Mouse (Mus musculus) adipose tissue, adult 10 weeks (tissue): Measurements from ENCODE around the gene Kcnip4. TPM values are rescaled to one million over a fixed set of nuclear protein-coding genes. Genes with fewer than 3 reads are reported as not detected.

Experiments
- polyA plus RNA-seq: library from polyadenylated mRNA; stranded (reverse); fragments of 350-450 nt; fragmentation: Illumina TruSeq; extraction: RNeasy Lipid Tissue Mini Kit (QIAGEN cat#74804); gene quantifications from one replicate; pipeline ENCODE4 v1.2.3, GENCODE M21; 2014; ENCODE audit warnings: low read depth, low replicate concordance

Gene Kcnip4
- 0.38 TPM for polyA plus RNA-seq

GRCm38 (mm10) chr5:49524394-49525241, at the start of gene Kcnip4:
Gene Kcnip4, minus strand, starts transcription at chr5:49524907.

